Mouse (Mus musculus) heart, postnatal 0 days (tissue): ENCODE data around the gene Oas1a. TPM values are rescaled to one million over a fixed set of nuclear protein-coding genes. Genes with fewer than 3 reads are reported as not detected.
"Not testable (repeated sequence)": the region's sequence is repeated elsewhere in the genome, so short reads cannot be mapped to it uniquely, and the experiment has no call there.

ENCODE experiments used
- ATAC-seq: fragments of 200-750 bp; cut with Nextera tagmentation; 2 replicates; pipeline ENCODE4 v1.8.0; 2017; ENCODE audit warnings: low read depth, moderate number of reproducible peaks, moderate library complexity; ENCODE audit not compliant: insufficient read depth
- DNase-seq: peaks from one replicate; pipeline ENCODE4 v3.0.0-alpha.2; 2016; ENCODE audit warnings: low spot score
- H3K27ac ChIP-seq: fragments of 300-500 bp; sonication (generic); 2 replicates; pipeline ENCODE4 v1.5.1; 2014; ENCODE audit warnings: low read depth, mild to moderate bottlenecking
- H3K27me3 ChIP-seq: fragments of 300-500 bp; sonication (generic); 2 replicates; pipeline ENCODE4 v1.6.1; 2014; ENCODE audit warnings: low read length, mixed read lengths; ENCODE audit not compliant: control insufficient read depth, insufficient read depth
- H3K36me3 ChIP-seq: fragments of 300-500 bp; sonication (generic); replicated peaks from 2 replicates; pipeline ENCODE4 v1.6.1; 2014; ENCODE audit warnings: low read length, mixed read lengths; ENCODE audit not compliant: control insufficient read depth, insufficient read depth
- H3K4me1 ChIP-seq: fragments of 300-500 bp; sonication (generic); 2 replicates; pipeline ENCODE4 v1.6.1; 2014; ENCODE audit warnings: antibody characterized with exemption; ENCODE audit not compliant: control insufficient read depth, insufficient read depth
- H3K4me2 ChIP-seq: fragments of 300-500 bp; sonication (generic); 2 replicates; pipeline ENCODE4 v1.6.1; 2014; ENCODE audit warnings: low read depth, mild to moderate bottlenecking, low read length, moderate library complexity
- H3K4me3 ChIP-seq: fragments of 300-500 bp; sonication (generic); 2 replicates; pipeline ENCODE4 v1.5.1; 2014; ENCODE audit warnings: low read depth, low read length
- H3K9ac ChIP-seq: fragments of 300-500 bp; sonication (generic); replicated peaks from 2 replicates; pipeline ENCODE4 v1.6.1; 2014; ENCODE audit warnings: low read depth, low read length, mixed read lengths
- H3K9me3 ChIP-seq: fragments of 300-500 bp; sonication (generic); replicated peaks from 2 replicates; pipeline ENCODE4 v1.6.1; 2016; ENCODE audit warnings: low read length; ENCODE audit not compliant: control insufficient read depth
- CTCF ChIP-seq: IDR thresholded peaks from 2 replicates; pipeline ENCODE4 v1.5.1; 2016; ENCODE audit warnings: antibody characterized with exemption, control low read depth, low read depth
- EP300 ChIP-seq: IDR thresholded peaks from 2 replicates; pipeline ENCODE4 v1.6.1; 2016; ENCODE audit warnings: antibody characterized with exemption, low read depth
- WGBS: fragments of 180-500 bp; shearing (Covaris S2); extraction: QIAGEN DNeasy Blood & Tissue Kit; methylation state at CpG from one replicate; pipeline ENCODE4 v1.1.7; 2014; 5-methylcytosine and 5-hydroxymethylcytosine counted together
- polyA plus RNA-seq: library from polyadenylated mRNA; unstranded; fragments of >200 nt; fragmentation: Nextera tagmentation; extraction: Ambion mirVana; gene quantifications from 2 replicates; pipeline ENCODE4 v1.2.1, GENCODE M21; 2015
- total RNA-seq: library from RNA; depleted of rRNA; stranded (reverse); fragments of >200 nt; gene quantifications from 2 replicates; pipeline ENCODE4 v1.2.3, GENCODE M21; 2014; ENCODE audit warnings: low replicate concordance

Oas1a gene
- total and polyA plus RNA-seq, 2 experiments from 2014 or later = 1.5 to 2.0 TPM

- H3K9ac ChIP-seq = no peak overlapping the region
- ATAC-seq (no peak), DNase-seq (no peak)
- H3K4me1 ChIP-seq = no peaks in the 10 kb centered on the region
- WGBS = 46% methylated on average over 3 of the region's 3 CpGs
- H3K27ac ChIP-seq = no peak overlapping the region
- no peaks in the 10 kb centered on the region for H3K9me3 ChIP-seq
- H3K4me3 ChIP-seq = no peak overlapping the region
- TF ChIP-seq EP300 = no peak
- no peak for TF ChIP-seq CTCF
- H3K36me3 ChIP-seq = no peaks in the 10 kb centered on the region
- no peak overlapping the region for H3K4me2 ChIP-seq
- H3K27me3 ChIP-seq = no peaks in the 10 kb centered on the region
These were observed 16.3 kb downstream of the Oas1a start for GRCm38 (mm10) chr5:120890991-120891390.

- 59% methylated on average over 2 of the region's 2 CpGs for WGBS
- no peak overlapping the region for H3K27ac ChIP-seq
- H3K9ac ChIP-seq = no peak overlapping the region
- TF ChIP-seq CTCF (no peak), EP300 (no peak)
- no peak for DNase-seq
- H3K4me3 ChIP-seq = no peak overlapping the region
- H3K27me3 ChIP-seq = no peaks in the 10 kb centered on the region
- no peak for ATAC-seq
- no peak overlapping the region for H3K4me2 ChIP-seq
- H3K36me3 ChIP-seq = no peaks in the 10 kb centered on the region
- H3K4me1 ChIP-seq = no peaks in the 10 kb centered on the region
- H3K9me3 ChIP-seq = no peaks in the 10 kb centered on the region
These were observed 17.3 kb downstream of the Oas1a start for GRCm38 (mm10) chr5:120890026-120890425.

GRCm38 (mm10) chr5:120888294-120888815 is 19.0 kb downstream of the Oas1a start:
- H3K36me3 ChIP-seq, H3K4me2 ChIP-seq, H3K9ac ChIP-seq, ATAC-seq, H3K27ac ChIP-seq, H3K4me3 ChIP-seq, DNase-seq, H3K4me1 ChIP-seq, H3K9me3 ChIP-seq, H3K27me3 ChIP-seq: not testable (repeated sequence)
- WGBS = 26% methylated on average over 4 of the region's 4 CpGs

GRCm38 (mm10) chr5:120887831-120888230 is 19.5 kb downstream of the Oas1a start:
- TF ChIP-seq EP300 (no peak), CTCF (no peak)
- Histone ChIP-seq H3K9me3 (no peaks in the 10 kb centered on the region), H3K4me1 (no peaks in the 10 kb centered on the region), H3K4me2 (no peak overlapping the region), H3K27me3 (no peaks in the 10 kb centered on the region), H3K9ac (no peak overlapping the region), H3K36me3 (no peaks in the 10 kb centered on the region), H3K27ac (no peak overlapping the region), H3K4me3 (no peak overlapping the region)
- 39% methylated on average over 6 of the region's 6 CpGs for WGBS
- no peak for DNase-seq
- ATAC-seq = no peak

GRCm38 (mm10) chr5:120887413-120887812 is 19.9 kb downstream of the Oas1a start, which contains the start of gene Oas1g:
Gene Oas1g, minus strand, starts transcription at chr5:120887613.
- not testable (repeated sequence) for H3K9me3 ChIP-seq, DNase-seq, H3K4me1 ChIP-seq, H3K36me3 ChIP-seq, H3K9ac ChIP-seq, ATAC-seq, H3K27ac ChIP-seq, H3K4me2 ChIP-seq, H3K4me3 ChIP-seq, H3K27me3 ChIP-seq
- WGBS = 15% methylated on average over 5 of the region's 9 CpGs

GRCm38 (mm10) chr5:120881681-120882080 is 25.6 kb downstream of the Oas1a start:
- not testable (repeated sequence) for H3K9me3 ChIP-seq, H3K27me3 ChIP-seq, H3K4me3 ChIP-seq, H3K27ac ChIP-seq, H3K9ac ChIP-seq, H3K4me2 ChIP-seq, DNase-seq, ATAC-seq, H3K4me1 ChIP-seq, H3K36me3 ChIP-seq
- WGBS = 83% methylated on average over 6 of the region's 6 CpGs

- not testable (repeated sequence) for H3K4me2 ChIP-seq, H3K9me3 ChIP-seq, H3K4me1 ChIP-seq, H3K27ac ChIP-seq, H3K9ac ChIP-seq, H3K4me3 ChIP-seq, DNase-seq, H3K27me3 ChIP-seq, H3K36me3 ChIP-seq, ATAC-seq
- WGBS = 43% methylated on average over 2 of the region's 2 CpGs
These were observed 28.5 kb downstream of the Oas1a start for GRCm38 (mm10) chr5:120878803-120879202.

- H3K4me3 ChIP-seq, H3K9me3 ChIP-seq, H3K4me1 ChIP-seq, ATAC-seq, H3K27me3 ChIP-seq, H3K36me3 ChIP-seq, H3K27ac ChIP-seq, DNase-seq, H3K9ac ChIP-seq, H3K4me2 ChIP-seq: not testable (repeated sequence)
- WGBS = 65% methylated on average over 2 of the region's 2 CpGs
These were observed 29.9 kb downstream of the Oas1a start for GRCm38 (mm10) chr5:120877407-120877806.
